Mouse (Mus musculus): ENCODE measurements around the gene Lrrc75a.

GRCm38 (mm10) chr11:62645732-62646494 is 2.4 kb downstream of the Lrrc75a start:
- no peak for TF ChIP-seq CHD2 (IDR thresholded peaks at IDR 0.05; ENCODE audit: low read length)
- TF ChIP-seq CTCF (IDR thresholded peaks at IDR 0.05 in 2 of 3, conservative IDR thresholded peaks at IDR 0.05 in 1 of 3; ENCODE audit: control insufficient read depth in 1 of 3, insufficient read depth in 1 of 3, low read depth in 2 of 3, low read length in 3 of 3, poor library complexity in 1 of 3, severe bottlenecking in 1 of 3): no peak
- TF ChIP-seq NRF1 (IDR thresholded peaks at IDR 0.05; ENCODE audit: insufficient read depth, low read depth, low read length, poor library complexity, severe bottlenecking): no peak
- no peak for TF ChIP-seq GABPA (IDR thresholded peaks at IDR 0.05; ENCODE audit: low read depth, low read length)
- TF ChIP-seq POLR2AphosphoS2 (IDR thresholded peaks at IDR 0.05; ENCODE audit: low read length): no peak
- TF ChIP-seq MAZ (IDR thresholded peaks at IDR 0.05; ENCODE audit: low read depth, low read length): peak; percentile 85
